Mouse (Mus musculus) hindbrain, embryonic 13.5 days (tissue): ENCODE measurements around the gene D16Ertd472e. TPM values are rescaled to one million over a fixed set of nuclear protein-coding genes. Genes with fewer than 3 reads are reported as not detected.

Source experiments
- ATAC-seq: fragments of 200-750 bp; cut with Nextera tagmentation; 2 replicates; pipeline ENCODE4 v1.8.0; 2017; ENCODE audit warnings: moderate TSS enrichment; ENCODE audit not compliant: low FRiP score
- H3K27ac ChIP-seq: fragments of 300-500 bp; sonication (generic); 2 replicates; pipeline ENCODE4 v1.5.1; 2015; ENCODE audit warnings: inconsistent platforms, mild to moderate bottlenecking, moderate library complexity
- H3K27me3 ChIP-seq: fragments of 300-500 bp; sonication (generic); 2 replicates; pipeline ENCODE4 v1.6.1; 2015; ENCODE audit warnings: mild to moderate bottlenecking, inconsistent platforms
- H3K36me3 ChIP-seq: fragments of 300-500 bp; sonication (generic); 2 replicates; pipeline ENCODE4 v1.6.1; 2015; ENCODE audit warnings: mild to moderate bottlenecking, inconsistent platforms
- H3K4me1 ChIP-seq: fragments of 300-500 bp; sonication (generic); replicated peaks from 2 replicates; pipeline ENCODE4 v1.6.1; 2015; ENCODE audit warnings: inconsistent platforms
- H3K4me2 ChIP-seq: fragments of 300-500 bp; sonication (generic); 2 replicates; pipeline ENCODE4 v1.6.1; 2015; ENCODE audit warnings: inconsistent platforms, mild to moderate bottlenecking, moderate library complexity
- H3K4me3 ChIP-seq: fragments of 300-500 bp; sonication (generic); 2 replicates; pipeline ENCODE4 v1.5.1; 2015; ENCODE audit warnings: mild to moderate bottlenecking, inconsistent platforms
- H3K9ac ChIP-seq: fragments of 300-500 bp; sonication (generic); 2 replicates; pipeline ENCODE4 v1.6.1; 2015; ENCODE audit warnings: mild to moderate bottlenecking, inconsistent platforms
- H3K9me3 ChIP-seq: fragments of 300-500 bp; sonication (generic); 2 replicates; pipeline ENCODE4 v1.6.1; 2016; ENCODE audit warnings: inconsistent platforms
- WGBS: fragments of 180-500 bp; shearing (Covaris S2); methylation state at CpG from one replicate; pipeline ENCODE4 v1.1.7; 2015; 5-methylcytosine and 5-hydroxymethylcytosine counted together
- polyA plus RNA-seq: library from polyadenylated mRNA; unstranded; fragments of >200 nt; fragmentation: Nextera tagmentation; extraction: Ambion mirVana; gene quantifications from 2 replicates; pipeline ENCODE4 v1.2.1, GENCODE M21; 2015

The D16Ertd472e gene
- polyA plus RNA-seq, 1 experiment from 2014 or later: 8.0 TPM

- 78% methylated on average over 11 of the region's 11 CpGs for WGBS
- Histone ChIP-seq H3K4me1 (no peaks in the 10 kb centered on the region), H3K36me3 (no peaks in the 10 kb centered on the region)
Measured at GRCm38 (mm10) chr16:78585664-78586397, 9.3 kb upstream of the D16Ertd472e start.

DNA sequence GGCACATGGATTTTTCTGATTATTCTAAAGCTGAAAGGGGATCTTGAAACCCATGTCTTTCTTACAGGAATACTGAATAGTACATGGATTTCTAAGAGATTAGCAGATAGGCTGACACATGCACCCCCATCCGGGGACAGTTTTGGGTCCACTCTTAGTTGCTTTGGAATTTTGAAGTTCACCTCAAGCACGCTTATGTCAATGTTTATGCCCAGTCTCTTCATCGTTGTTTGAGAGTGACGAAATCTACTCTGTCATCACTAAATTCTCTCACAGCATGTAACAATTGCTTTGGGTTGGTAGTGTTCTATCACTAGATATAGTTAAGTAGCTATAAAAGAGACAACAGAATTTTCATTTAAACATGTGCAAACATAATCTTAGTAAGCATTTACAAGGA lies 8.7 kb upstream of the D16Ertd472e start:
- Histone ChIP-seq H3K27me3 (no peaks in the 10 kb centered on the region), H3K4me2 (no peak overlapping the region), H3K9me3 (no peaks in the 10 kb centered on the region), H3K36me3 (no peaks in the 10 kb centered on the region), H3K27ac (no peak overlapping the region), H3K4me1 (no peaks in the 10 kb centered on the region), H3K9ac (no peak overlapping the region), H3K4me3 (no peak overlapping the region)
- WGBS: 86% methylated on average over 4 of the region's 4 CpGs
- no peak for ATAC-seq

More at GRCm38 (mm10) chr16:78585664-78586397, 9.3 kb upstream of the D16Ertd472e start:
- Histone ChIP-seq H3K9ac (no peak overlapping the region), H3K4me3 (no peak overlapping the region), H3K9me3 (no peaks in the 10 kb centered on the region), H3K27me3 (no peaks in the 10 kb centered on the region), H3K4me2 (no peak overlapping the region), H3K27ac (no peak overlapping the region)
- ATAC-seq: no peak

DNA sequence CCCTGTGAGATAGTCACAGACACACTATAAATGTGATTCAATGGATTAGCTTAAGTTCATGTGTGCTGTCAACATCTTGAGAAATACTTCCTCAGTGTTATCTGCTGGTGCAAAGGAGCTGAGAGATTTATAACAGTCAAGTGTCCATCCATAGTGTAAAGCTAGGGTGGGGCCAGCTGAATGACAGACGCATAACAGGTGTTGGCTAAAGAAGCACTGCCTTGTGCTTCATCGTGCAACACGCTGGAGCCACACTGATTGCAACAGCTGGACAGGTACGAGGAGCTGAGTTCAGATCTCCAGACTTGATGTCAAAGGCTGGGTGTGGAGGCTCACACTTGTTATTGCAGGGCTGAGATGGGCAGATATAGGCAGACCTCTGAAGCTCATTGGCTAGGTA lies 7.5 kb upstream of the D16Ertd472e start:
- Histone ChIP-seq H3K4me1 (no peaks in the 10 kb centered on the region), H3K4me2 (no peak overlapping the region), H3K36me3 (no peaks in the 10 kb centered on the region), H3K4me3 (no peak overlapping the region), H3K9ac (no peak overlapping the region), H3K27me3 (no peaks in the 10 kb centered on the region), H3K9me3 (no peaks in the 10 kb centered on the region), H3K27ac (no peak overlapping the region)
- ATAC-seq: no peak
- 96% methylated on average over 4 of the region's 4 CpGs for WGBS

DNA sequence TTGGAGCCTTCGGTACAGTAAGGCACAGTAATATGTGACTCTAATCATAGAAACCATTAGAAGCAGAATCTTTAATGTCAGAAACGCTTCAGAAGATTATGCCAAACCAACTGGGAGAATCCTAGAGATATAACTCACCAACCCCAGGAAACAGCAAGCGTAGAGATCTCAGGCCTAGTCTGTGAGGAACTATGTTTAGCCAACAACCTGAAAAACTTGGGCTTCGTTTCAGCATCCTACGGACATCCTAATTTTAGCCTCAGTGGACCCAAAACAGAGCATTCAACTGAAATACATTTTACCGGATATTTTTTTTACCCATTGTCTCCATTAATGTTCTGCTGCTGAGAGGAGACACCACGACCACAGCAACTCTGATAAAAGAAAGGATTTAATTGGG lies 3.9 kb upstream of the D16Ertd472e start:
- no peak for ATAC-seq
- no peak overlapping the region for H3K4me3 ChIP-seq
- H3K27me3 ChIP-seq: no peaks in the 10 kb centered on the region
- H3K27ac ChIP-seq: no peak overlapping the region
- no peaks in the 10 kb centered on the region for H3K36me3 ChIP-seq
- H3K4me2 ChIP-seq: no peak overlapping the region
- 98% methylated on average over 7 of the region's 7 CpGs for WGBS
- H3K9me3 ChIP-seq: no peaks in the 10 kb centered on the region
- H3K9ac ChIP-seq: no peak overlapping the region
- 0 out of 2 replicates have a peak, but pooled peaks cover 3% of the 10 kb centered on the region for H3K4me1 ChIP-seq

DNA sequence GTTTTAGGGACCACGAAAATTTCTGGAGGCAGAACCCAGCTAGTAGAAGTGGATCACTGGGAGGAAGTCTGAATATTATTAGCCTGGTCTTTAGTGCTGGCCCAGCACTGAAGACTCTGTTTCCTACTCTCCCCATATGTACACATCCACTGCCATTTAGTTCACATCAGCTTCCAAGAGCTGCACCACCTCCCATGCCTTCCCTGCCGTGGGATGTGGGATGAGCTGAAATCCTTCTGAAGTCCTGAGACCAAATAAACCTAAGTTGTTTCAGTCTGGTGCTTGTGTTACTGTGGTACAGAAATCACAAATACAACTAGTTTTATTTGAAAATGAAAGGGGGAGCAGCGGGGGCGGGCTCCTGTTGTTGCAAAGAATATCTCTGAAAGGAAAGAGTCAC lies 2.9 kb upstream of the D16Ertd472e start:
- Histone ChIP-seq H3K4me2 (no peak overlapping the region), H3K4me1 (peaks cover 10% of the 10 kb centered on the region), H3K36me3 (no peaks in the 10 kb centered on the region), H3K4me3 (no peak overlapping the region), H3K27ac (no peak overlapping the region), H3K9me3 (no peaks in the 10 kb centered on the region), H3K9ac (no peak overlapping the region), H3K27me3 (no peaks in the 10 kb centered on the region)
- ATAC-seq: no peak
- WGBS: 88% methylated on average over 4 of the region's 4 CpGs

- peak overlapping the region; percentile 85; the same call in 1 of the 2 replicates for H3K27ac ChIP-seq
- WGBS: 22% methylated on average over 14 of the region's 14 CpGs
- H3K4me2 ChIP-seq: peak overlapping the region; percentile 64
Measured at GRCm38 (mm10) chr16:78577085-78577671, 670 bp upstream of the D16Ertd472e start.

GRCm38 (mm10) chr16:78575852-78576477 lies 543 bp downstream of the D16Ertd472e start:
- H3K9ac ChIP-seq: peak overlapping the region; percentile 78
- peak overlapping the region; percentile 85 for H3K27ac ChIP-seq
- peak; percentile 88 for ATAC-seq
- no peaks in the 10 kb centered on the region for H3K27me3 ChIP-seq
- H3K4me1 ChIP-seq: peaks cover 21% of the 10 kb centered on the region
- H3K4me2 ChIP-seq: peak overlapping the region; percentile 64
- H3K4me3 ChIP-seq: peak overlapping the region; percentile 73
- no peaks in the 10 kb centered on the region for H3K36me3 ChIP-seq
- no peaks in the 10 kb centered on the region for H3K9me3 ChIP-seq
- WGBS: under 1% methylated on average over 41 of the region's 41 CpGs

More at GRCm38 (mm10) chr16:78577085-78577671, 670 bp upstream of the D16Ertd472e start:
- no peaks in the 10 kb centered on the region for H3K9me3 ChIP-seq
- H3K27me3 ChIP-seq: no peaks in the 10 kb centered on the region
- H3K4me1 ChIP-seq: peaks cover 21% of the 10 kb centered on the region
- peak; percentile 25 for ATAC-seq
- peak overlapping the region; percentile 73 for H3K4me3 ChIP-seq
- H3K9ac ChIP-seq: peak overlapping the region; percentile 78
- H3K36me3 ChIP-seq: no peaks in the 10 kb centered on the region

GRCm38 (mm10) chr16:78575190-78575851 lies 1.2 kb downstream of the D16Ertd472e start:
- no peak for ATAC-seq
- Histone ChIP-seq H3K36me3 (no peaks in the 10 kb centered on the region), H3K4me2 (peak overlapping the region; percentile 64), H3K4me3 (peak overlapping the region; percentile 73), H3K4me1 (peaks cover 21% of the 10 kb centered on the region), H3K27ac (no peak overlapping the region), H3K27me3 (no peaks in the 10 kb centered on the region), H3K9me3 (no peaks in the 10 kb centered on the region), H3K9ac (peak overlapping the region; percentile 78)
- WGBS: 35% methylated on average over 4 of the region's 4 CpGs

DNA sequence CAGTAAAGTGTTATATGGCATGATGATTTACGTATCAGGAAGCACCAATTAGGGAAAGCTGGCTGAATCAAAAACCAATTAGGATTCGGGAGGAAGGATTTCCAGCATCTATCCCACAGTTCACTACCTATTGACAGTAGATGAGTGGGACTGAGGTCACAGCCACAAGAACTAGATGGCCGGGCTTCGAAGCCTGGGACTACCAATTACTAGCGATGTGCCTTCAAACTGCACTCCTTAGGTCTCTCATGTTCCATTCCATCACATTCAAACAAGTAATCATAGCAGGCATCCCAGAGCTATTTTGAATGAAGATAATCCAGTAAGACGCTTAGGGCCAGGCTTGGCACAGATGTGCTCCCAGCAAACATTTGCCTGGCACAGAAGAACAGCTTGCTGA lies 2.3 kb downstream of the D16Ertd472e start:
- Histone ChIP-seq H3K9me3 (no peaks in the 10 kb centered on the region), H3K4me2 (peak overlapping the region; percentile 64), H3K36me3 (no peaks in the 10 kb centered on the region), H3K27ac (no peak overlapping the region), H3K9ac (peak overlapping the region; percentile 43; the same call in 1 of the 2 replicates), H3K27me3 (no peaks in the 10 kb centered on the region), H3K4me3 (peak overlapping the region; percentile 5; the same call in 1 of the 2 replicates), H3K4me1 (peaks cover 21% of the 10 kb centered on the region)
- 46% methylated on average over 6 of the region's 6 CpGs for WGBS
- ATAC-seq: no peak

DNA sequence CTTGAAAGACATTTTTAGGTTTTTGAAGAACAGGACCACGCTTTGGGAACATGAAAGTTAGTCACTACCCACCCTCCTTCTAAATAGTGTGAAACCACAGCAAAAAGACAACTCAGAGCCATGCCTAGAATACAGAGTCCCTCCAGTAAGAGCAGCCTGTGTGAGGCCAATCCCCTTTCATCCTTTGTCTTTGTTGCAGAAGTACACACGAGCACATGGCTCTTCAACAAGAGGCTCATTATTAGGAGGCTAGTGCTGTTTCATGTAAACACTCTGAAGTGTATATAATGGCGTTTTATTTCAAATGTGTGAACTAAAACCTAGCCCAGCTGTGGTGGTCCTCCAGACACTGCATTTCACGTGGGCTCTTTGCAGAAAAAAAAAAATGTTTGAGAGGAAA lies 3.5 kb downstream of the D16Ertd472e start:
- ATAC-seq: no peak
- H3K4me2 ChIP-seq: 0 out of 2 replicates have a peak overlapping the region, but pooled peaks have one; percentile 64
- H3K4me3 ChIP-seq: no peak overlapping the region
- H3K9ac ChIP-seq: no peak overlapping the region
- peaks cover 21% of the 10 kb centered on the region for H3K4me1 ChIP-seq
- no peaks in the 10 kb centered on the region for H3K27me3 ChIP-seq
- H3K27ac ChIP-seq: no peak overlapping the region
- no peaks in the 10 kb centered on the region for H3K9me3 ChIP-seq
- no peaks in the 10 kb centered on the region for H3K36me3 ChIP-seq
- WGBS: 47% methylated on average over 4 of the region's 4 CpGs

DNA sequence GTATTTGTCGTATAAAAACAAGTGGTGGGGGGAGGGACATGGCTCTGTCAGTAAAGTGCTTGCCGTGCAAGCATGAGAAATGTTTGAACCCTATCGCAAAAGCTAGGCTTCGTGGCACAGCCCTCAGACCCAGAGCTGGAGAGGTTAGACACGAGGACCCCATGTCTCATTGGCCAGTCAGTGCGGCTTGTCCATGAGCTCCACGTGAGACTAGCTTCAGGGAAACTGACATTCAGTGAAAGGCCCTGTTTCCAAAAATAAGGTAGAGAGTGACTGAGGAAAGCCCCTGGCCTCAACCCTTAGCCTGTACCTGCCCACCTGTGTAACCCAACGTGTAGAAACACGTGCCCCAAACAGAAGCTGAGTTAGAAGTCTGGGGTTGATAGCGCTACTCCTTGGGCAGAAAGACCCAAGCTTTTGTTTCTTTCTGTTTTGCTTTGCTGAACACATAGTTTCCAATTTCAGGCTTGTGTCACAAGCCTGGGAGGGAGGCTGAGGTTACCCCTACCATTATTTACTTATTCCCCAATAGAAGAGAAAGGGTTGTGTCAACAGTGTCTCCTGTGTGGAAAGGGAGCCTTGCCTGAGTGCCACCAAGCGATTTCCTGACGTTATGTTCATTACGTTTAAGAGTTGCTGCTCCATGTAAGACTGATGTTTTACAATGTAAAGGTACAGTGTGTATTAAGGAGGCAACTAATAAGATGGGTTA lies 12.2 kb downstream of the D16Ertd472e start:
- Histone ChIP-seq H3K4me1 (no peaks in the 10 kb centered on the region), H3K27me3 (no peaks in the 10 kb centered on the region), H3K9me3 (no peaks in the 10 kb centered on the region), H3K9ac (no peak overlapping the region), H3K27ac (no peak overlapping the region), H3K4me3 (no peak overlapping the region), H3K36me3 (peaks cover 49% of the 10 kb centered on the region), H3K4me2 (no peak overlapping the region)
- 88% methylated on average over 13 of the region's 13 CpGs for WGBS
- no peak for ATAC-seq
